Mouse (Mus musculus): Measurements from ENCODE around the gene Tex38. TPM values are rescaled to one million over a fixed set of nuclear protein-coding genes. Genes with fewer than 3 reads are reported as not detected.
A peak's percentile ranks its signal among the peaks of the same experiment; 100 is the strongest.

Tex38 gene
- polyA plus RNA-seq, 1 experiment from 2014 or later: 0.35 TPM

- H3K27me3 ChIP-seq: no peaks in the 10 kb centered on the region
- H3K4me3 ChIP-seq (replicated peaks): no peak overlapping the region
- no peak for ATAC-seq (ENCODE audit: insufficient number of reproducible peaks, low FRiP score, low TSS enrichment, low read depth)
- H3K9me3 ChIP-seq (replicated peaks): no peaks in the 10 kb centered on the region
- no peak overlapping the region for H3K4me2 ChIP-seq (replicated peaks)
- H3K36me3 ChIP-seq: peaks cover 41% of the 10 kb centered on the region; the same call in 1 of the 2 replicates
- no peak overlapping the region for H3K27ac ChIP-seq (replicated peaks)
- H3K9ac ChIP-seq: no peak overlapping the region
- 92% methylated on average over 5 of the region's 5 CpGs for WGBS
- no peaks in the 10 kb centered on the region for H3K4me1 ChIP-seq
These were observed 34.8 kb upstream of the Tex38 start for GRCm38 (mm10) chr4:115815606-115816005.

- WGBS: 79% methylated on average over 4 of the region's 4 CpGs
- Histone ChIP-seq H3K36me3 (peaks cover 40% of the 10 kb centered on the region), H3K4me2 (replicated peaks) (no peak overlapping the region), H3K9ac (no peak overlapping the region), H3K9me3 (replicated peaks) (no peaks in the 10 kb centered on the region), H3K4me1 (no peaks in the 10 kb centered on the region), H3K4me3 (replicated peaks) (no peak overlapping the region), H3K27ac (replicated peaks) (no peak overlapping the region), H3K27me3 (no peaks in the 10 kb centered on the region)
- ATAC-seq (ENCODE audit: insufficient number of reproducible peaks, low FRiP score, low TSS enrichment, low read depth): no peak
These were observed 31.5 kb upstream of the Tex38 start for GRCm38 (mm10) chr4:115812326-115812725.

- H3K4me3 ChIP-seq (replicated peaks): no peak overlapping the region
- no peak overlapping the region for H3K27ac ChIP-seq (replicated peaks)
- H3K4me1 ChIP-seq: no peaks in the 10 kb centered on the region
- no peak overlapping the region for H3K9ac ChIP-seq
- no peak overlapping the region for H3K4me2 ChIP-seq (replicated peaks)
- peaks cover 67% of the 10 kb centered on the region for H3K36me3 ChIP-seq
- H3K27me3 ChIP-seq: no peaks in the 10 kb centered on the region
- WGBS: 63% methylated on average over 3 of the region's 3 CpGs
- no peak for ATAC-seq (ENCODE audit: insufficient number of reproducible peaks, low FRiP score, low TSS enrichment, low read depth)
- no peaks in the 10 kb centered on the region for H3K9me3 ChIP-seq (replicated peaks)
These were observed 19.2 kb upstream of the Tex38 start for GRCm38 (mm10) chr4:115799981-115800380.

- Histone ChIP-seq H3K27me3 (no peaks in the 10 kb centered on the region), H3K4me2 (replicated peaks) (no peak overlapping the region), H3K9me3 (replicated peaks) (no peaks in the 10 kb centered on the region), H3K4me1 (no peaks in the 10 kb centered on the region), H3K9ac (no peak overlapping the region), H3K4me3 (replicated peaks) (no peak overlapping the region), H3K27ac (replicated peaks) (no peak overlapping the region), H3K36me3 (peaks cover 71% of the 10 kb centered on the region)
- 90% methylated on average over 3 of the region's 3 CpGs for WGBS
- no peak for ATAC-seq (ENCODE audit: insufficient number of reproducible peaks, low FRiP score, low TSS enrichment, low read depth)
These were observed 14.5 kb upstream of the Tex38 start for GRCm38 (mm10) chr4:115795360-115795759.

GRCm38 (mm10) chr4:115790864-115791263, 10.0 kb upstream of the Tex38 start:
- H3K9me3 ChIP-seq (replicated peaks): no peaks in the 10 kb centered on the region
- H3K27me3 ChIP-seq: no peaks in the 10 kb centered on the region
- H3K4me3 ChIP-seq (replicated peaks): no peak overlapping the region
- H3K9ac ChIP-seq: no peak overlapping the region
- ATAC-seq (ENCODE audit: insufficient number of reproducible peaks, low FRiP score, low TSS enrichment, low read depth): no peak
- 84% methylated on average over 3 of the region's 3 CpGs for WGBS
- H3K4me2 ChIP-seq (replicated peaks): no peak overlapping the region
- H3K36me3 ChIP-seq: peaks cover 49% of the 10 kb centered on the region
- H3K4me1 ChIP-seq: peaks cover 4% of the 10 kb centered on the region
- H3K27ac ChIP-seq (replicated peaks): no peak overlapping the region

GRCm38 (mm10) chr4:115785511-115786034, 4.8 kb upstream of the Tex38 start:
- H3K27me3 ChIP-seq: no peaks in the 10 kb centered on the region
- H3K9ac ChIP-seq: peak overlapping the region; percentile 75
- H3K4me1 ChIP-seq: peaks cover 17% of the 10 kb centered on the region
- H3K9me3 ChIP-seq (replicated peaks): no peaks in the 10 kb centered on the region
- H3K36me3 ChIP-seq: peaks cover 18% of the 10 kb centered on the region; the same call in 1 of the 2 replicates
- no peak for ATAC-seq (ENCODE audit: insufficient number of reproducible peaks, low FRiP score, low TSS enrichment, low read depth)
- H3K4me2 ChIP-seq (replicated peaks): peak overlapping the region; percentile 75
- peak overlapping the region; percentile 78 for H3K27ac ChIP-seq (replicated peaks)
- peak overlapping the region; percentile 56 for H3K4me3 ChIP-seq (replicated peaks)
- WGBS: 51% methylated on average over 7 of the region's 7 CpGs

GRCm38 (mm10) chr4:115784769-115785510, 4.1 kb upstream of the Tex38 start, which contains the start of gene Atpaf1:
Gene Atpaf1, plus strand, starts transcription at chr4:115784812.
- peak; percentile 83 for ATAC-seq (ENCODE audit: insufficient number of reproducible peaks, low FRiP score, low TSS enrichment, low read depth)
- Histone ChIP-seq H3K27me3 (no peaks in the 10 kb centered on the region), H3K4me2 (replicated peaks) (peak within 1 kb of the TSS; percentile 75), H3K9me3 (replicated peaks) (no peaks in the 10 kb centered on the region), H3K27ac (replicated peaks) (peak within 1 kb of the TSS; percentile 78), H3K4me3 (replicated peaks) (peak within 1 kb of the TSS; percentile 56), H3K4me1 (peaks cover 17% of the 10 kb centered on the region), H3K9ac (peak within 1 kb of the TSS; percentile 75), H3K36me3 (peaks cover 12% of the 10 kb centered on the region; the same call in 1 of the 2 replicates)
- under 1% methylated on average over 69 of the region's 69 CpGs for WGBS

- no peaks in the 10 kb centered on the region for H3K27me3 ChIP-seq
- peaks cover 4% of the 10 kb centered on the region; the same call in 1 of the 2 replicates for H3K36me3 ChIP-seq
- H3K4me3 ChIP-seq (replicated peaks): no peak overlapping the region
- no peak overlapping the region for H3K9ac ChIP-seq
- no peaks in the 10 kb centered on the region for H3K9me3 ChIP-seq (replicated peaks)
- H3K4me1 ChIP-seq: peaks cover 17% of the 10 kb centered on the region
- H3K27ac ChIP-seq (replicated peaks): no peak overlapping the region
- 92% methylated on average over 5 of the region's 5 CpGs for WGBS
- H3K4me2 ChIP-seq (replicated peaks): no peak overlapping the region
- ATAC-seq (ENCODE audit: insufficient number of reproducible peaks, low FRiP score, low TSS enrichment, low read depth): no peak
These were observed 1.4 kb upstream of the Tex38 start for GRCm38 (mm10) chr4:115782026-115782805.

GRCm38 (mm10) chr4:115780269-115780668, 549 bp downstream of the Tex38 start:
- H3K9ac ChIP-seq: no peak overlapping the region

GRCm38 (mm10) chr4:115777627-115778026, 3.2 kb downstream of the Tex38 start:
- no peaks in the 10 kb centered on the region for H3K4me1 ChIP-seq

More at GRCm38 (mm10) chr4:115780269-115780668, 549 bp downstream of the Tex38 start:
- H3K27ac ChIP-seq (replicated peaks): no peak overlapping the region
- ATAC-seq (ENCODE audit: insufficient number of reproducible peaks, low FRiP score, low TSS enrichment, low read depth): no peak
- WGBS: 44% methylated on average over 6 of the region's 6 CpGs
- no peaks in the 10 kb centered on the region for H3K9me3 ChIP-seq (replicated peaks)
- no peak overlapping the region for H3K4me2 ChIP-seq (replicated peaks)
- H3K4me1 ChIP-seq: peaks cover 7% of the 10 kb centered on the region; the same call in 1 of the 2 replicates
- no peak overlapping the region for H3K4me3 ChIP-seq (replicated peaks)
- H3K36me3 ChIP-seq: peaks cover 8% of the 10 kb centered on the region
- no peaks in the 10 kb centered on the region for H3K27me3 ChIP-seq

GRCm38 (mm10) chr4:115775056-115775455, 5.8 kb downstream of the Tex38 start:
- Histone ChIP-seq H3K9ac (no peak overlapping the region), H3K4me3 (replicated peaks) (no peak overlapping the region), H3K4me1 (no peaks in the 10 kb centered on the region), H3K27me3 (no peaks in the 10 kb centered on the region), H3K36me3 (peaks cover 26% of the 10 kb centered on the region), H3K9me3 (replicated peaks) (no peaks in the 10 kb centered on the region), H3K27ac (replicated peaks) (no peak overlapping the region), H3K4me2 (replicated peaks) (no peak overlapping the region)
- ATAC-seq (ENCODE audit: insufficient number of reproducible peaks, low FRiP score, low TSS enrichment, low read depth): no peak
- WGBS: 68% methylated on average over 6 of the region's 6 CpGs

More at GRCm38 (mm10) chr4:115777627-115778026, 3.2 kb downstream of the Tex38 start:
- Histone ChIP-seq H3K27ac (replicated peaks) (no peak overlapping the region), H3K4me2 (replicated peaks) (no peak overlapping the region), H3K9ac (no peak overlapping the region), H3K27me3 (no peaks in the 10 kb centered on the region), H3K9me3 (replicated peaks) (no peaks in the 10 kb centered on the region), H3K4me3 (replicated peaks) (no peak overlapping the region), H3K36me3 (peaks cover 17% of the 10 kb centered on the region)
- 87% methylated on average over 2 of the region's 2 CpGs for WGBS
- ATAC-seq (ENCODE audit: insufficient number of reproducible peaks, low FRiP score, low TSS enrichment, low read depth): no peak

Measured in embryonic facial prominence, embryonic 15.5 days (tissue).